ENCODE assay signal across 8 mouse cellular contexts in the genomic region with DNA sequence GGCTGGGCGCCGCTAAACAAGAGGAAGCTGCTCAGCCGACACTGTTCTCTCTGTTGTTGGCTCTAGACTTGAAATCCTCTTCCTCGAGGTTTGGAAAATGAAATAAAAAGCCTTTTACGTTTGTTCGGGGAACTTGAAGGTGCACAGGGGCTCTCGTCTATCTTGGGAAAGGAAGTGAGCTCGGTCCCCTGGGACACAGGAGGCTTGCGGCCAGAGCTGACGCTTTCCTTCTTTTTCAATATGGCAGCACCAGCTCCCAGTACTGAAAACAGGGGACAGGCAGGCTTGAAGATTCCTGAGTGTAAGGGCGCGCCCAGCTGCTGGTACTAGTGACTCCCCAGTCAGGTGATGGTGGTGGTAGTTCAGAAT. TPM values are rescaled to one million over a fixed set of nuclear protein-coding genes. Genes with fewer than 3 reads are reported as not detected.
DNase-seq lines count a peak whose midpoint lies in the region; ATAC-seq and TF ChIP-seq lines count a peak whose summit lies in the region.

No protein-coding gene starts in this region.

- peak; percentile 13 for DNase-seq in adrenal gland, postnatal 14 days
- DNase-seq in adrenal gland, adult 18-20 months (ENCODE audit: low spot score in 2 of 2): no peak
- no peak for DNase-seq in lung, adult 2 months
- peak; percentile 20 for DNase-seq in right cerebral cortex, postnatal 4 days
- DNase-seq in thymus, postnatal 36 days: no peak

- peak overlapping the region; percentile 47 for H3K4me2 ChIP-seq in lung, embryonic 16.5 days (ENCODE audit: low read depth, low read length)
- peak overlapping the region; percentile 88 for H3K4me2 ChIP-seq in forebrain, embryonic 15.5 days (replicated peaks)
- H3K4me2 ChIP-seq in limb, embryonic 15.5 days: peak overlapping the region; percentile 37

- TF ChIP-seq POLR2A in lung, adult 2 months (IDR thresholded peaks at IDR 0.05; ENCODE audit: borderline replicate concordance, extremely low read depth, low read depth, low read length): no peak

- H3K9ac ChIP-seq in lung, embryonic 16.5 days (ENCODE audit: low read length): no peak overlapping the region
- H3K9ac ChIP-seq in forebrain, embryonic 15.5 days (replicated peaks): peak overlapping the region; percentile 51
- no peak overlapping the region for H3K9ac ChIP-seq in limb, embryonic 15.5 days

- peaks cover 12% of the 10 kb centered on the region; the same call in 1 of the 2 replicates for H3K27me3 ChIP-seq in lung, embryonic 16.5 days (ENCODE audit: control insufficient read depth, insufficient read depth, low read depth, low read length)
- H3K27me3 ChIP-seq in forebrain, embryonic 15.5 days: no peaks in the 10 kb centered on the region
- H3K27me3 ChIP-seq in limb, embryonic 15.5 days: peaks cover 23% of the 10 kb centered on the region

- ATAC-seq in lung, embryonic 16.5 days (ENCODE audit: low read depth): no peak
- peak; percentile 61 for ATAC-seq in forebrain, embryonic 15.5 days (replicated peaks)
- ATAC-seq in limb, embryonic 15.5 days (ENCODE audit: insufficient number of reproducible peaks, low FRiP score, low TSS enrichment, low read depth): no peak

- 1% methylated on average over 12 of the region's 12 CpGs for WGBS in lung, embryonic 16.5 days
- 2% methylated on average over 12 of the region's 12 CpGs for WGBS in lung, adult 2 months
- WGBS in forebrain, embryonic 15.5 days: 3% methylated on average over 12 of the region's 12 CpGs
- 2% methylated on average over 12 of the region's 12 CpGs for WGBS in limb, embryonic 15.5 days

- TF ChIP-seq CTCF in lung, adult 2 months (IDR thresholded peaks at IDR 0.05; ENCODE audit: insufficient read depth, low read length): no peak

- no peaks in the 10 kb centered on the region for H3K4me1 ChIP-seq in lung, embryonic 16.5 days (replicated peaks; ENCODE audit: control insufficient read depth, insufficient read depth, low read length)
- no peaks in the 10 kb centered on the region for H3K4me1 ChIP-seq in lung, adult 2 months (ENCODE audit: control insufficient read depth, insufficient read depth, low read length)
- peaks cover 11% of the 10 kb centered on the region for H3K4me1 ChIP-seq in forebrain, embryonic 15.5 days
- H3K4me1 ChIP-seq in limb, embryonic 15.5 days: no peaks in the 10 kb centered on the region; the same call in 1 of the 2 replicates

- H3K36me3 ChIP-seq in lung, embryonic 16.5 days (ENCODE audit: control insufficient read depth, insufficient read depth, low read length): no peaks in the 10 kb centered on the region
- no peaks in the 10 kb centered on the region for H3K36me3 ChIP-seq in forebrain, embryonic 15.5 days
- H3K36me3 ChIP-seq in limb, embryonic 15.5 days: no peaks in the 10 kb centered on the region

- peak overlapping the region; percentile 31 for H3K4me3 ChIP-seq in lung, embryonic 16.5 days (ENCODE audit: low read length)
- no peak overlapping the region for H3K4me3 ChIP-seq in lung, adult 2 months (replicated peaks; ENCODE audit: extremely low read depth, low read depth, low read length)
- peak overlapping the region; percentile 53 for H3K4me3 ChIP-seq in forebrain, embryonic 15.5 days
- peak overlapping the region; percentile 16 for H3K4me3 ChIP-seq in limb, embryonic 15.5 days

- H3K9me3 ChIP-seq in lung, embryonic 16.5 days (ENCODE audit: control insufficient read depth, low read length): no peaks in the 10 kb centered on the region
- H3K9me3 ChIP-seq in forebrain, embryonic 15.5 days: no peaks in the 10 kb centered on the region
- no peaks in the 10 kb centered on the region for H3K9me3 ChIP-seq in limb, embryonic 15.5 days

- no peak overlapping the region for H3K27ac ChIP-seq in lung, embryonic 16.5 days (ENCODE audit: low read length)
- 0 out of 2 replicates have a peak overlapping the region, but pooled peaks have one; percentile 32 for H3K27ac ChIP-seq in forebrain, embryonic 15.5 days (replicated peaks)
- no peak overlapping the region for H3K27ac ChIP-seq in limb, embryonic 15.5 days

RNA-seq across cellular contexts. Expression of gene Pcsk1, which starts 0.8 kb away (rescaled TPM):
- total RNA-seq in adrenal gland, postnatal 14 days (2021): 14.4 and 16.5 TPM in 2 replicates
- total RNA-seq in adrenal gland, adult 18-20 months (2021): 10 to 100 TPM; 23.1 to 28.6 TPM
- polyA plus RNA-seq in lung, embryonic 16.5 days (2015; fragmentation: Nextera tagmentation; extraction: Ambion mirVana): 0.83 and 0.91 TPM in 2 replicates
- polyA plus RNA-seq in lung, adult 2 months (2012; rRNA removed): 0.14 and 0.44 TPM in 2 replicates
- polyA plus RNA-seq in forebrain, embryonic 15.5 days (2015; fragmentation: Nextera tagmentation; extraction: Ambion mirVana): 1.5 and 2.0 TPM in 2 replicates
- polyA plus RNA-seq in limb, embryonic 15.5 days (2015; fragmentation: Nextera tagmentation; extraction: Ambion mirVana): 0.14 and 0.16 TPM in 2 replicates

Comparison
In these comparisons a context has a peak if more than half of its experiments do, and no peak if none do; other contexts are left out.
1. DNase-seq: peak in adrenal gland, postnatal 14 days (single experiment) and right cerebral cortex, postnatal 4 days (single experiment); none in adrenal gland, adult 18-20 months (0 of 2), lung, adult 2 months (single experiment) and thymus, postnatal 36 days (0 of 2).
2. H3K4me2 ChIP-seq: peak in every context shown above with its lines; median percentile 88 in forebrain, embryonic 15.5 days; 47 in lung, embryonic 16.5 days; 37 in limb, embryonic 15.5 days.